Mouse (Mus musculus): ENCODE data around the gene Tmem254b. TPM values are rescaled to one million over a fixed set of nuclear protein-coding genes. Genes with fewer than 3 reads are reported as not detected.
"Not testable (repeated sequence)": the region's sequence is repeated elsewhere in the genome, so short reads cannot be mapped to it uniquely, and the experiment has no call there.

Gene Tmem254b
- polyA plus RNA-seq, 1 experiment from 2014 or later: 8.8 TPM

- H3K9me3 ChIP-seq (ENCODE audit: control insufficient read depth, low read length); H3K4me2 ChIP-seq (ENCODE audit: low read depth, low read length, severe bottlenecking); ATAC-seq (replicated peaks; ENCODE audit: low FRiP score); H3K27me3 ChIP-seq (ENCODE audit: control insufficient read depth, insufficient read depth, low read length); H3K36me3 ChIP-seq (ENCODE audit: control insufficient read depth, insufficient read depth, low read length); H3K4me1 ChIP-seq (replicated peaks; ENCODE audit: control insufficient read depth, insufficient read depth, low read length); H3K27ac ChIP-seq (ENCODE audit: low read depth, low read length); DNase-seq (ENCODE audit: low spot score); H3K4me3 ChIP-seq (ENCODE audit: low read depth, low read length); H3K9ac ChIP-seq (ENCODE audit: low read length): not testable (repeated sequence)
- no CpG with 5 or more reads among the region's 10 CpGs for WGBS
Observed at GRCm38 (mm10) chr14:26181660-26182059, 25.2 kb downstream of the Tmem254b start.

- H3K27me3 ChIP-seq (ENCODE audit: control insufficient read depth, insufficient read depth, low read length); H3K4me1 ChIP-seq (replicated peaks; ENCODE audit: control insufficient read depth, insufficient read depth, low read length); H3K36me3 ChIP-seq (ENCODE audit: control insufficient read depth, insufficient read depth, low read length); DNase-seq (ENCODE audit: low spot score); H3K4me2 ChIP-seq (ENCODE audit: low read depth, low read length, severe bottlenecking); H3K4me3 ChIP-seq (ENCODE audit: low read depth, low read length); H3K27ac ChIP-seq (ENCODE audit: low read depth, low read length); ATAC-seq (replicated peaks; ENCODE audit: low FRiP score); H3K9ac ChIP-seq (ENCODE audit: low read length); H3K9me3 ChIP-seq (ENCODE audit: control insufficient read depth, low read length): not testable (repeated sequence)
- WGBS: no CpG with 5 or more reads among the region's 6 CpGs
Observed at GRCm38 (mm10) chr14:26175028-26175427, 31.8 kb downstream of the Tmem254b start.

- H3K36me3 ChIP-seq (ENCODE audit: control insufficient read depth, insufficient read depth, low read length); H3K4me3 ChIP-seq (ENCODE audit: low read depth, low read length); H3K4me1 ChIP-seq (replicated peaks; ENCODE audit: control insufficient read depth, insufficient read depth, low read length); DNase-seq (ENCODE audit: low spot score); H3K9me3 ChIP-seq (ENCODE audit: control insufficient read depth, low read length); H3K27me3 ChIP-seq (ENCODE audit: control insufficient read depth, insufficient read depth, low read length); H3K9ac ChIP-seq (ENCODE audit: low read length); ATAC-seq (replicated peaks; ENCODE audit: low FRiP score); H3K27ac ChIP-seq (ENCODE audit: low read depth, low read length); H3K4me2 ChIP-seq (ENCODE audit: low read depth, low read length, severe bottlenecking): not testable (repeated sequence)
- no CpG with 5 or more reads among the region's 3 CpGs for WGBS
Observed at GRCm38 (mm10) chr14:26173955-26174354, 32.9 kb downstream of the Tmem254b start.

- H3K9ac ChIP-seq (ENCODE audit: low read length); H3K4me2 ChIP-seq (ENCODE audit: low read depth, low read length, severe bottlenecking); H3K27me3 ChIP-seq (ENCODE audit: control insufficient read depth, insufficient read depth, low read length); DNase-seq (ENCODE audit: low spot score); H3K36me3 ChIP-seq (ENCODE audit: control insufficient read depth, insufficient read depth, low read length); H3K27ac ChIP-seq (ENCODE audit: low read depth, low read length); H3K4me3 ChIP-seq (ENCODE audit: low read depth, low read length); H3K9me3 ChIP-seq (ENCODE audit: control insufficient read depth, low read length); H3K4me1 ChIP-seq (replicated peaks; ENCODE audit: control insufficient read depth, insufficient read depth, low read length); ATAC-seq (replicated peaks; ENCODE audit: low FRiP score): not testable (repeated sequence)
- no CpG with 5 or more reads among the region's 12 CpGs for WGBS
Observed at GRCm38 (mm10) chr14:26165266-26165665, 41.6 kb downstream of the Tmem254b start.

GRCm38 (mm10) chr14:26162423-26162822, 44.4 kb downstream of the Tmem254b start:
- not testable (repeated sequence) for H3K4me1 ChIP-seq (replicated peaks; ENCODE audit: control insufficient read depth, insufficient read depth, low read length); H3K36me3 ChIP-seq (ENCODE audit: control insufficient read depth, insufficient read depth, low read length); DNase-seq (ENCODE audit: low spot score); H3K4me3 ChIP-seq (ENCODE audit: low read depth, low read length); H3K9me3 ChIP-seq (ENCODE audit: control insufficient read depth, low read length); H3K27me3 ChIP-seq (ENCODE audit: control insufficient read depth, insufficient read depth, low read length); H3K9ac ChIP-seq (ENCODE audit: low read length); H3K27ac ChIP-seq (ENCODE audit: low read depth, low read length); H3K4me2 ChIP-seq (ENCODE audit: low read depth, low read length, severe bottlenecking); ATAC-seq (replicated peaks; ENCODE audit: low FRiP score)
- no CpG with 5 or more reads among the region's 5 CpGs for WGBS

- DNase-seq (ENCODE audit: low spot score); H3K4me1 ChIP-seq (replicated peaks; ENCODE audit: control insufficient read depth, insufficient read depth, low read length); H3K36me3 ChIP-seq (ENCODE audit: control insufficient read depth, insufficient read depth, low read length); H3K27me3 ChIP-seq (ENCODE audit: control insufficient read depth, insufficient read depth, low read length); H3K4me3 ChIP-seq (ENCODE audit: low read depth, low read length); H3K9me3 ChIP-seq (ENCODE audit: control insufficient read depth, low read length); H3K9ac ChIP-seq (ENCODE audit: low read length); H3K27ac ChIP-seq (ENCODE audit: low read depth, low read length); ATAC-seq (replicated peaks; ENCODE audit: low FRiP score); H3K4me2 ChIP-seq (ENCODE audit: low read depth, low read length, severe bottlenecking): not testable (repeated sequence)
- WGBS: no CpG with 5 or more reads among the region's 9 CpGs
Observed at GRCm38 (mm10) chr14:26161156-26161555, 45.7 kb downstream of the Tmem254b start.

GRCm38 (mm10) chr14:26156032-26156431, 50.8 kb downstream of the Tmem254b start:
- H3K9ac ChIP-seq (ENCODE audit: low read length); H3K4me2 ChIP-seq (ENCODE audit: low read depth, low read length, severe bottlenecking); H3K27me3 ChIP-seq (ENCODE audit: control insufficient read depth, insufficient read depth, low read length); DNase-seq (ENCODE audit: low spot score); ATAC-seq (replicated peaks; ENCODE audit: low FRiP score); H3K27ac ChIP-seq (ENCODE audit: low read depth, low read length); H3K36me3 ChIP-seq (ENCODE audit: control insufficient read depth, insufficient read depth, low read length); H3K4me3 ChIP-seq (ENCODE audit: low read depth, low read length); H3K9me3 ChIP-seq (ENCODE audit: control insufficient read depth, low read length); H3K4me1 ChIP-seq (replicated peaks; ENCODE audit: control insufficient read depth, insufficient read depth, low read length): not testable (repeated sequence)
- no CpG with 5 or more reads among the region's 7 CpGs for WGBS

Other genes starting within 250 kb of the Tmem254b start
- gene Duxbl1, start 228.5 kb downstream of the Tmem254b start, polyA plus RNA-seq (2014; fragmentation: Nextera tagmentation; extraction: Ambion mirVana): 3.6 and 5.6 TPM in 2 replicates
- gene Gm9780, start 164.3 kb downstream of the Tmem254b start, polyA plus RNA-seq (2014; fragmentation: Nextera tagmentation; extraction: Ambion mirVana): 0.99 TPM in 1 of 2 replicates, not detected in the other
- gene Tmem254c, start 139.7 kb downstream of the Tmem254b start, polyA plus RNA-seq (2014; fragmentation: Nextera tagmentation; extraction: Ambion mirVana): 17.6 and 25.4 TPM in 2 replicates
- not detected in 2 replicates for gene Cphx2, start 125.5 kb downstream of the Tmem254b start, polyA plus RNA-seq (2014; fragmentation: Nextera tagmentation; extraction: Ambion mirVana)
- not detected in 2 replicates for gene Cphx3, start 124.7 kb downstream of the Tmem254b start, polyA plus RNA-seq (2014; fragmentation: Nextera tagmentation; extraction: Ambion mirVana)
- not detected in 2 replicates for gene Duxbl2, start 88.7 kb downstream of the Tmem254b start, polyA plus RNA-seq (2014; fragmentation: Nextera tagmentation; extraction: Ambion mirVana)
- gene Plac9b, start 24.6 kb downstream of the Tmem254b start, polyA plus RNA-seq (2014; fragmentation: Nextera tagmentation; extraction: Ambion mirVana): 0.57 and 1.6 TPM in 2 replicates
- 5.0 and 6.4 TPM in 2 replicates for gene Duxbl3, start 50.9 kb upstream of the Tmem254b start, polyA plus RNA-seq (2014; fragmentation: Nextera tagmentation; extraction: Ambion mirVana)

Measured in forebrain, embryonic 11.5 days (tissue).